Mouse (Mus musculus) liver, postnatal 0 days (tissue): Measurements from ENCODE around the gene Gm28048.

Source experiments
- CTCF ChIP-seq: sonication (generic); IDR thresholded peaks from 2 replicates; pipeline ENCODE4 v1.5.1; 2016; ENCODE audit warnings: antibody characterized with exemption, low read depth
- EP300 ChIP-seq: IDR thresholded peaks from 2 replicates; pipeline ENCODE4 v1.6.1; 2016; ENCODE audit warnings: antibody characterized with exemption, low read depth, mild to moderate bottlenecking

DNA sequence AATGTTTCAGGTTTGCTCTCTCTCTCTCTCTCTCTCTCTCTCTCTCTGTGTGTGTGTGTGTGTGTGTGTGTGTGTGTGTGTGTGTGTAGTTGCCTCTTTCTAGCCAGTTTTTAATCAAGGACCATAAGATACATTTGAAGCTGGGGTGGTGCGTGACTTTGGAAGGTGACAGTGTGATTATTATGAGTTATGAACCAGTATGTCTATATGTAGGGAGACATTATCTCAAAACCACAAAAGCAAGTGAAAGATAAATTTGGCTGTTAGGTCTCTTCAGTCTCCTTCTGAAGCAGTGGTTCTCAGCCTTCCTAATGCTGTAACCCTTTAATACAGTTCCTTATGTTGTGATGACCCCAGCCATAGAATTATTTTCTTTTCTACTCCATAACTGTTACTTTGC, 96.5 kb downstream of the Gm28048 start:
- no peak for TF ChIP-seq CTCF
- no peak for TF ChIP-seq EP300
